Mouse (Mus musculus) retina, embryonic 14.5 days (tissue): Measurements from ENCODE around the gene Bak1.

Experiments used
- DNase-seq: peaks from one replicate; pipeline ENCODE4 v3.0.0-alpha.2; 2015; ENCODE audit warnings: low spot score

Bak1 gene

GRCm38 (mm10) chr17:27028909-27029308, at the start of gene Bak1:
Gene Bak1 (minus strand): TSS chr17:27029009.
- DNase-seq, result no peak

- DNase-seq, result no peak
Measured at GRCm38 (mm10) chr17:27078499-27078898, 49.7 kb upstream of the Bak1 start.

- DNase-seq, result no peak
Measured at GRCm38 (mm10) chr17:27077920-27078319, 49.1 kb upstream of the Bak1 start.

GRCm38 (mm10) chr17:27077133-27077532, 48.3 kb upstream of the Bak1 start:
- DNase-seq, result no peak

- DNase-seq, result no peak
Measured at GRCm38 (mm10) chr17:27074849-27075745, 46.3 kb upstream of the Bak1 start.

- DNase-seq, result no peak
Measured at GRCm38 (mm10) chr17:27074236-27074635, 45.4 kb upstream of the Bak1 start.

GRCm38 (mm10) chr17:27073778-27074177, 45.0 kb upstream of the Bak1 start:
- no peak for DNase-seq

- DNase-seq, result no peak
Measured at GRCm38 (mm10) chr17:27073126-27073525, 44.3 kb upstream of the Bak1 start.

GRCm38 (mm10) chr17:27072363-27072762, 43.6 kb upstream of the Bak1 start:
- DNase-seq, result no peak

- peak; percentile 66 for DNase-seq
Measured at GRCm38 (mm10) chr17:27071630-27072029, 42.8 kb upstream of the Bak1 start.

GRCm38 (mm10) chr17:27070913-27071312, 42.1 kb upstream of the Bak1 start:
- no peak for DNase-seq

GRCm38 (mm10) chr17:27069071-27069470, 40.3 kb upstream of the Bak1 start:
- DNase-seq, result no peak

- DNase-seq, result no peak
Measured at GRCm38 (mm10) chr17:27066065-27066464, 37.3 kb upstream of the Bak1 start.

- DNase-seq, result no peak
Measured at GRCm38 (mm10) chr17:27064195-27064594, 35.4 kb upstream of the Bak1 start.

GRCm38 (mm10) chr17:27063717-27064116, 34.9 kb upstream of the Bak1 start:
- DNase-seq, result peak; percentile 56

GRCm38 (mm10) chr17:27062684-27063083, 33.9 kb upstream of the Bak1 start:
- DNase-seq, result no peak

- no peak for DNase-seq
Measured at GRCm38 (mm10) chr17:27061727-27062126, 32.9 kb upstream of the Bak1 start.

GRCm38 (mm10) chr17:27060698-27061097, 31.9 kb upstream of the Bak1 start:
- DNase-seq, result no peak

- DNase-seq, result no peak
Measured at GRCm38 (mm10) chr17:27057517-27058055, 28.8 kb upstream of the Bak1 start.

GRCm38 (mm10) chr17:27056812-27057516, 28.2 kb upstream of the Bak1 start, which contains the start of gene Itpr3:
Gene Itpr3 (plus strand): TSS chr17:27057304.
- DNase-seq, result peak; percentile 57

GRCm38 (mm10) chr17:27056170-27056569, 27.4 kb upstream of the Bak1 start:
- peak; percentile 51 for DNase-seq

GRCm38 (mm10) chr17:27051514-27051913, 22.7 kb upstream of the Bak1 start:
- DNase-seq, result peak; percentile 46

GRCm38 (mm10) chr17:27050853-27051252, 22.0 kb upstream of the Bak1 start:
- DNase-seq, result no peak
